Mouse (Mus musculus) kidney, adult 11 months (tissue): ENCODE data around the gene Spata25.
"Not testable (repeated sequence)": the region's sequence is repeated elsewhere in the genome, so short reads cannot be mapped to it uniquely, and the experiment has no call there.

Experiments
- DNase-seq: peaks from one replicate; pipeline ENCODE4 v3.0.0; 2022

Gene Spata25

GRCm38 (mm10) chr2:164828437-164828836 lies at the start of gene Spata25:
Gene Spata25, minus strand, starts transcription at chr2:164828537.
- no peak for DNase-seq

- DNase-seq = not testable (repeated sequence)
Measured at GRCm38 (mm10) chr2:164877376-164878215, 49.3 kb upstream of the Spata25 start.

GRCm38 (mm10) chr2:164875648-164876047 lies 47.3 kb upstream of the Spata25 start:
- not testable (repeated sequence) for DNase-seq

GRCm38 (mm10) chr2:164874239-164874769 lies 46.0 kb upstream of the Spata25 start:
- DNase-seq = peak; percentile 72

- DNase-seq = no peak
Measured at GRCm38 (mm10) chr2:164873621-164874020, 45.3 kb upstream of the Spata25 start.

- no peak for DNase-seq
Measured at GRCm38 (mm10) chr2:164871602-164872303, 43.4 kb upstream of the Spata25 start.

GRCm38 (mm10) chr2:164868491-164868890 lies 40.2 kb upstream of the Spata25 start:
- DNase-seq = no peak

GRCm38 (mm10) chr2:164867566-164867965 lies 39.2 kb upstream of the Spata25 start:
- no peak for DNase-seq

GRCm38 (mm10) chr2:164866741-164867551 lies 38.6 kb upstream of the Spata25 start:
- peak; percentile 59 for DNase-seq

GRCm38 (mm10) chr2:164864593-164864992 lies 36.3 kb upstream of the Spata25 start:
- DNase-seq = no peak

GRCm38 (mm10) chr2:164863411-164863810 lies 35.1 kb upstream of the Spata25 start:
- DNase-seq = not testable (repeated sequence)

GRCm38 (mm10) chr2:164862179-164862861 lies 34.0 kb upstream of the Spata25 start:
- DNase-seq = no peak

GRCm38 (mm10) chr2:164861094-164861493 lies 32.8 kb upstream of the Spata25 start:
- DNase-seq = no peak

GRCm38 (mm10) chr2:164859640-164860432 lies 31.5 kb upstream of the Spata25 start:
- DNase-seq = no peak

GRCm38 (mm10) chr2:164859155-164859554 lies 30.8 kb upstream of the Spata25 start:
- no peak for DNase-seq

- no peak for DNase-seq
Measured at GRCm38 (mm10) chr2:164857842-164858553, 29.7 kb upstream of the Spata25 start.

GRCm38 (mm10) chr2:164857101-164857821 lies 28.9 kb upstream of the Spata25 start, which contains the start of gene Pltp:
Gene Pltp, minus strand, starts transcription at chr2:164857711.
- DNase-seq = no peak

GRCm38 (mm10) chr2:164856309-164857100 lies 28.2 kb upstream of the Spata25 start:
- no peak for DNase-seq

- DNase-seq = not testable (repeated sequence)
Measured at GRCm38 (mm10) chr2:164855572-164855971, 27.2 kb upstream of the Spata25 start.
